Mouse (Mus musculus) liver, postnatal 0 days (tissue): Measurements from ENCODE around the gene Gm42421. TPM values are rescaled to one million over a fixed set of nuclear protein-coding genes. Genes with fewer than 3 reads are reported as not detected.
A peak's percentile ranks its signal among the peaks of the same experiment; 100 is the strongest.

Experiments
- ATAC-seq: fragments of 200-750 bp; cut with Nextera tagmentation; 2 replicates; pipeline ENCODE4 v1.8.0; 2017; ENCODE audit warnings: mild to moderate bottlenecking, moderate library complexity
- DNase-seq: peaks from one replicate; pipeline ENCODE4 v3.0.0-alpha.2; 2016
- H3K27ac ChIP-seq: fragments of 300-500 bp; sonication (generic); 2 replicates; pipeline ENCODE4 v1.5.1; 2014; ENCODE audit warnings: antibody characterized with exemption, moderate library complexity, mild to moderate bottlenecking, low read depth
- H3K27me3 ChIP-seq: fragments of 300-500 bp; sonication (generic); 2 replicates; pipeline ENCODE4 v1.6.1; 2014; ENCODE audit warnings: low read length, control low read depth, mixed read lengths; ENCODE audit not compliant: insufficient read depth
- H3K36me3 ChIP-seq: fragments of 300-500 bp; sonication (generic); replicated peaks from 2 replicates; pipeline ENCODE4 v1.6.1; 2014; ENCODE audit warnings: mild to moderate bottlenecking, control low read depth, low read length, moderate library complexity, mixed read lengths; ENCODE audit not compliant: insufficient read depth
- H3K4me1 ChIP-seq: fragments of 300-500 bp; sonication (generic); 2 replicates; pipeline ENCODE4 v1.6.1; 2014; ENCODE audit warnings: antibody characterized with exemption, mild to moderate bottlenecking, control low read depth; ENCODE audit not compliant: insufficient read depth
- H3K4me2 ChIP-seq: fragments of 300-500 bp; sonication (generic); 2 replicates; pipeline ENCODE4 v1.6.1; 2014; ENCODE audit warnings: low read depth, mild to moderate bottlenecking, low read length, moderate library complexity, mixed read lengths
- H3K4me3 ChIP-seq: fragments of 300-500 bp; sonication (generic); 2 replicates; pipeline ENCODE4 v1.5.1; 2014; ENCODE audit warnings: low read depth, low read length
- H3K9ac ChIP-seq: fragments of 300-500 bp; sonication (generic); replicated peaks from 2 replicates; pipeline ENCODE4 v1.6.1; 2014; ENCODE audit warnings: mild to moderate bottlenecking, moderate library complexity
- H3K9me3 ChIP-seq: fragments of 300-500 bp; sonication (generic); 2 replicates; pipeline ENCODE4 v1.6.1; 2016; ENCODE audit warnings: mild to moderate bottlenecking, control low read depth, low read length, mixed read lengths
- CTCF ChIP-seq: sonication (generic); IDR thresholded peaks from 2 replicates; pipeline ENCODE4 v1.5.1; 2016; ENCODE audit warnings: antibody characterized with exemption, low read depth
- EP300 ChIP-seq: IDR thresholded peaks from 2 replicates; pipeline ENCODE4 v1.6.1; 2016; ENCODE audit warnings: antibody characterized with exemption, low read depth, mild to moderate bottlenecking
- WGBS: fragments of 180-500 bp; shearing (Covaris S2); extraction: QIAGEN DNeasy Blood & Tissue Kit; methylation state at CpG from one replicate; pipeline ENCODE4 v1.1.7; 2014; ENCODE audit not compliant: insufficient replicate concordance; 5-methylcytosine and 5-hydroxymethylcytosine counted together
- polyA plus RNA-seq: library from polyadenylated mRNA; unstranded; fragments of >200 nt; fragmentation: Nextera tagmentation; extraction: Ambion mirVana; gene quantifications from 2 replicates; pipeline ENCODE4 v1.2.1, GENCODE M21; 2015

The Gm42421 gene
- polyA plus RNA-seq, 1 experiment from 2014 or later, result not detected

DNA sequence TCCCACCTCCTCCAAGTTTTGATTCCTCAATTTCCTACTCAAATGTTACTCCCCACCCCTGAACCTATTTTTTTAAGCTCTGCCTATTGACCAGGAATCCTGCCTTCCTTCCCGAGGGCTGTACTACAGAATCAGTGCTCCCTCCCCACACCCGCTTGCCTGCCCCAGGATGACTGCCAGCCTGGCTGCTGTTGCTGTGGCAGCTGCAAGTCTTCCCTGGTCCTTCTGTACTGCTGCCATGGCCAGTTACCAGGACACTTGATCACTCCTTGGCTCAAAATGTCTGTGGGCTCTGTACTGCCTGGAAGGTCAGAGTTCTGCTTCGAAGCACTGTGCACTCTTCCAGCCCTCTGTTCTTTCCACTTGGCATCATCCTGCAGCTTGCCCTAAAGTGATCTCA is 25.9 kb upstream of the Gm42421 start:
- H3K9me3 ChIP-seq, result no peaks in the 10 kb centered on the region
- no peaks in the 10 kb centered on the region; the same call in 1 of the 2 replicates for H3K4me1 ChIP-seq
- H3K4me2 ChIP-seq, result no peak overlapping the region
- no peak for DNase-seq
- 89% methylated on average over 3 of the region's 3 CpGs for WGBS
- no peak overlapping the region for H3K4me3 ChIP-seq
- no peak for TF ChIP-seq CTCF
- no peak for TF ChIP-seq EP300
- H3K27me3 ChIP-seq, result no peaks in the 10 kb centered on the region
- peaks cover 86% of the 10 kb centered on the region for H3K36me3 ChIP-seq
- H3K27ac ChIP-seq, result no peak overlapping the region
- no peak overlapping the region for H3K9ac ChIP-seq
- ATAC-seq, result no peak

DNA sequence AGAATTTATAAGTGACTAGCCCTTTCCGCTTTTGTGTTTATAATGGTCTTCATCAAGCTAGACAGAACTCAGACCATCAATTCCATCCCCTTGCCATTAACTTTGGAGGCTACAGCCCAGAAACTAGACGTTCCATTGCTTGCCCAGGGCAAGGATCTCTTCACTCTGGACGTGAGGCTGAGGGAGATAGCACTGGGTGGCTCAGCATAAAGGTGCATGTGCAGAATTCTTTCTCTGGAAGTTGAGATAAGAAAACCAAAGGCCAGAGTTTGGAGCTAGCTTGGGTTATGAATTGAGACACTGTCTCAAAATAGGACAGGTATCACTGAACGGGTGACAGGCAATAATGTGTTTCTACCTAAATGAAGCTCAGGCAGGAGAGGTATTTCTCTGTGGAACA is 24.2 kb upstream of the Gm42421 start:
- peak; percentile 47 for ATAC-seq
- Histone ChIP-seq H3K27me3 (no peaks in the 10 kb centered on the region), H3K27ac (no peak overlapping the region), H3K36me3 (peaks cover 69% of the 10 kb centered on the region), H3K4me2 (no peak overlapping the region), H3K4me3 (no peak overlapping the region), H3K9ac (no peak overlapping the region), H3K4me1 (peaks cover 16% of the 10 kb centered on the region), H3K9me3 (no peaks in the 10 kb centered on the region)
- 53% methylated on average over 4 of the region's 4 CpGs for WGBS
- no peak for DNase-seq
- TF ChIP-seq EP300, result peak; percentile 61
- TF ChIP-seq CTCF, result no peak

DNA sequence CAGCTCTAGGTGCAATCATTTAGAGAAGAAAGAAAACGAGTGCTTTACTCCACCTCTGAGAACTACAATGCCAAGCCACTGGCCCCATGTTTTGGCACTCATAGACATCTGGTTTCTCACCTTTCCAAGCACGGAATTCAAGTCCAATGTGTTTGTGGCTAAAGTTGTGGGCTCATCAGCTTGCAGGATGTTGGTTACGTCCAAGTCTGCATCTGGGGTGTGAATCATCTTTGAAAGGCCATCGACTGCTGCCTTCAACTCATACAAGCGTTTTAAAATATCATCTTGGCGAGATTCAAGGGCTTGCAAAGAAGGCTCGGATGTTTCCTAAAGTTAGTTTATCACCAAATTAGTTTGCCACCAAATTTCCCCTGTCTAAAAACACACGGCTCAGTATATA is 21.5 kb upstream of the Gm42421 start:
- no peak overlapping the region for H3K27ac ChIP-seq
- H3K4me2 ChIP-seq, result no peak overlapping the region
- peaks cover 42% of the 10 kb centered on the region for H3K36me3 ChIP-seq
- 79% methylated on average over 8 of the region's 8 CpGs for WGBS
- ATAC-seq, result no peak
- TF ChIP-seq CTCF (no peak), EP300 (no peak)
- no peaks in the 10 kb centered on the region for H3K27me3 ChIP-seq
- H3K9me3 ChIP-seq, result no peaks in the 10 kb centered on the region
- no peak overlapping the region for H3K4me3 ChIP-seq
- no peak overlapping the region for H3K9ac ChIP-seq
- H3K4me1 ChIP-seq, result peaks cover 27% of the 10 kb centered on the region
- no peak for DNase-seq

DNA sequence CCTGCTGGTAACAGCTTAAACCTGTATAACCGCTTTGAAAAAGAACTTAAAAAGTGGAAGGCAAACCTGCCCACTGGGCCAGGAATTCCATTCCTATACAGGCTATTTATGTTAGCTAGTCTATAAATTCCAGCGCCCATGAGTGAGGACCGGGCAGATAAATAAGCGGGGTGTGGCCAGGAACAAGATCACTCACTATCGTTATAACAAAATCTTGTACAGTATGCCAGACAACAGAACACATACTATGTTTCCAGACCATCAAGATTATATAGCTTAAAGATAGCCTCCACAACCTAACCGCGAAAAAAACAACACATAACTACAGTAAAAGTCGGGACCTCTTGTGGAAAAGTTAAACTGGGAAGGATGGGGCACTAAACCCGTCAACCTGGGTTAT is 19.0 kb upstream of the Gm42421 start:
- Histone ChIP-seq H3K4me1 (peaks cover 27% of the 10 kb centered on the region), H3K27ac (peak overlapping the region; percentile 88), H3K27me3 (no peaks in the 10 kb centered on the region), H3K4me2 (peak overlapping the region; percentile 96), H3K9me3 (no peaks in the 10 kb centered on the region), H3K9ac (peak overlapping the region; percentile 76), H3K4me3 (peak overlapping the region; percentile 78), H3K36me3 (peaks cover 23% of the 10 kb centered on the region)
- ATAC-seq (no peak; the same call in 1 of the 2 replicates), DNase-seq (no peak)
- TF ChIP-seq CTCF (no peak), EP300 (no peak)
- 3% methylated on average over 9 of the region's 9 CpGs for WGBS

DNA sequence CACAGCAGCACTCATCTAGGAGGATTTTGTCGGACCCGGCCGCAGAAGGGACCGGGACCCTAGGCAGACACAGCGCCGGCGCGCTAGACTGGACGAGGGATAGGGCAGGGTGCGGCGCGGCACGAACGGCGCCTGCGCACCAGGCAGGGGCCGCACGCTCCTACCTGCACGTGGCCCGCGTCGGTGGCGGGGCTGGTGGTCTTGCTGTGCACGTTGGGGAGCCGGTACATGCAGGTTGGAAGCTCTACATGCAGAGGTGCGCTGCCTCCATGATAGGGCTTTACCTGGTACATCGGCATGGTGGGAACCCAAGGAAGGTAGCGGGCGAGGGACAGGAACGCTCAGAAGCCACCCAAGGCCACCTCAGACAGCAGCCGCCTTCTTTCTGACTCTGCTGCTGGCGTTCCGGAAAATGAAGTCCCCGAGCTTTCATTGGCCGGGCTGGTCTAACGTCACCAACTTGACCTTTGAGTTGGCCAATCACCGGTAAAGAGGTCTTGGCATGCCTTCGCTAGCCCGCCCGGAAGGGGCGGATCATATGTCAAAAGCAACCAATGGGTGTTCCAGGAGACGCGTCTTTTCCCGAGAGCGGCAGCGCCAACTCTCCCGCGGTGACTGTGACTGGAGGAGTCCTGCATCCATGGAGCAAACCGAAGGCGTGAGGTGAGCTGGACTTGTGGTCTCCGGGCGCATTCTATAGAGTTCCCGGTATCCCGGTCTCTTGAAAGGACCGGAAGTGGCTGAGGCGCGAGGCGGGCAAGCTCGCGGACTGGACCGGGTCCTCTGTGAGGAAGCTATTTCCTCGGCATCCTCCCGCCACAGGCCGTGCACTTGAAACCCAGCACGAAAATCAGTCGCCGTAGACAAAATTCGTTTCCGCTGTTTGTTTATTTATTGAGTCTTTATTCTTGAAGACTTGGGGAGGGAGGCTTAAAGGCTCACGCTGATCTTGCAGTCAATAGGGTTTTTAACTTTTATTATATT is 18.3 kb upstream of the Gm42421 start, which contains the start of the genes Aimp2 and Pms2:
Gene Aimp2, minus strand, starts transcription at position 431 of the 984 bp plus-strand sequence.
Gene Pms2, plus strand, starts transcription at position 548 of the 984 bp plus-strand sequence.
- Histone ChIP-seq H3K4me3 (peak within 1 kb of the TSS; percentile 78), H3K36me3 (peaks cover 19% of the 10 kb centered on the region), H3K27ac (peak within 1 kb of the TSS; percentile 88), H3K27me3 (no peaks in the 10 kb centered on the region), H3K4me1 (peaks cover 27% of the 10 kb centered on the region), H3K9me3 (no peaks in the 10 kb centered on the region), H3K9ac (peak within 1 kb of the TSS; percentile 76), H3K4me2 (peak within 1 kb of the TSS; percentile 96)
- DNase-seq, result peak; percentile 95
- ATAC-seq, result peak; percentile 97
- under 1% methylated on average over 70 of the region's 70 CpGs for WGBS
- no peak for TF ChIP-seq EP300

DNA sequence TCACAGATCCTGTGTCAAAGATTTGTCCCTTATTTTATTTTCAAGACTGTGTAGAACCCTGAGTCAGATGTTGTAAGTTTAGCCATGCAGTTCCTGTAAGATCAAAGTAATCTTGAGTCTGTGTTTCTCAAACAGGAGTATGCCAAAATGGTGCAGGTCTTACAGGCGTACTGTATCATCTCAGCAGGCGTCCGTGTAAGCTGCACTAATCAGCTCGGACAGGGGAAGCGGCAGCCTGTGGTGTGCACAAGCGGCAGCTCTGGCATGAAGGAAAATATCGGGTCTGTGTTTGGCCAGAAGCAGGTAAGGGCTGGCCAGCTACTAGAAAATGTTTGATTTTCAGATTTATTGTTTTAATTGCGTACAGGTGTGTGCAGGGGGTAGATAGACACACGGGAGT is 11.8 kb upstream of the Gm42421 start:
- Histone ChIP-seq H3K36me3 (peaks cover 53% of the 10 kb centered on the region), H3K9ac (no peak overlapping the region), H3K27me3 (no peaks in the 10 kb centered on the region), H3K4me3 (no peak overlapping the region), H3K27ac (no peak overlapping the region), H3K9me3 (no peaks in the 10 kb centered on the region), H3K4me1 (peaks cover under 1% of the 10 kb centered on the region; the same call in 1 of the 2 replicates), H3K4me2 (no peak overlapping the region)
- no peak for TF ChIP-seq CTCF
- no peak for TF ChIP-seq EP300
- DNase-seq (no peak), ATAC-seq (no peak)
- 91% methylated on average over 9 of the region's 9 CpGs for WGBS
